Mouse (Mus musculus): ENCODE measurements around the gene 3110009E18Rik. TPM values are rescaled to one million over a fixed set of nuclear protein-coding genes. Genes with fewer than 3 reads are reported as not detected.

Gene 3110009E18Rik
- total RNA-seq, 4 experiments from 2014 or later, result 6.2 to 8.1 (median 7.4) TPM

DNA sequence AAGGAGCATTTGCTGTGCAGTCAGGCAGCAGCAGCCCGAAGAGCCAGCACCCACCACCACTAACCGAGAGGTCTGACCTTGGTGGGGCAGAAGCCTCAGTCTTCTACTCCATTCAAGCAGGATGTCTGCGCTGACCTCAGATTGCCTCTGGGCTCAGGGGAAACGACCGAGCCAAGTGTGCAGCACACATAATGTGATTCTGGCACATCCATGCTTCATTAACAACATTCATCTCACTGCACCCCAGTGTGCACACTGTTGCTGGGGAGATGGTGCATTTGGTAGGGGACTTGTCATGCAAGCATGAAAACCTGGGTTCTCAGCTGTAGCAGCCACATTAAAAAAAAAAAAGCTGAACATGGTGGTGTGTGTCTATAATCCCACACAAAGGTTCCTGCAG is 75.0 kb downstream of the 3110009E18Rik start:
- no peak for DNase-seq (ENCODE audit: low spot score in 2 of 2)

DNA sequence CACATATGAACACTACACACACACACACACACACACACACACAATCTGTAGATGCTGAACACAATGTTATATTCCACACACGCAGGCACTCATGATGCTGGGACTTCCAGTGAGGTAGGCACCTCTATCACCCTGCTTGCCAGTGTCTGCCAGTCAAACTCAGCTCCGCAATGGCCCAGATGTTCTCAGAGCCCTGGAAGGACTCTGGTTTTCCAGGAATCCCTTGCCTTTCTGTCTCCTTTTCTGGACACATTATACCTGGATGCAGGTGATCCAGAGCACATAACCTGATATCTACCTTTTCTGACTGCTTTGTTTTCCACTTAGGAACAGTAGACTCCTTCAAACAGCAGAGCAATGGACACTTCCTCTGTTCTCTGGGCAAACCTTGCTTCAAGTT is 75.7 kb downstream of the 3110009E18Rik start:
- no peak for DNase-seq (ENCODE audit: low spot score in 2 of 2)

DNA sequence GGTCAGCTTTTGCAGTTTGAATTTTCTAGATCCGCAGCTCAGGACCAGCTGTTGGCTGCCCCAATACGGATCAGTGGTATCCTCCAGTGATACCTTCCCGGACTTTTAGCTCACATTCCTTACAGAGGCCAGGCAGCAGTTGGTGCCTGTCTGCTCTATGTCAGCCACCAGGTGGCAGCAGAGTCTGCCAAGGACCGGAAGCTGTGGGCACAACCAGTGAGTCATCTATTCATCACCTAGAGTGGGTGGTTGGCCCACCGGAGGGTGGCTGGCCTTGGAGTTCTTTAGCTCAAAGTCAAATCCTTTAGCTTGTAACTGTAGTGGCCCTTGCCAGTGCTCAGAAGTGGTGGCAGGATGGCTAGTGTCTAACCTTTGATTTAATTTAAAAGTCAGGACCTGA is 76.2 kb downstream of the 3110009E18Rik start:
- peak; percentile 59 to 79 for DNase-seq (ENCODE audit: low spot score in 2 of 2)

DNA sequence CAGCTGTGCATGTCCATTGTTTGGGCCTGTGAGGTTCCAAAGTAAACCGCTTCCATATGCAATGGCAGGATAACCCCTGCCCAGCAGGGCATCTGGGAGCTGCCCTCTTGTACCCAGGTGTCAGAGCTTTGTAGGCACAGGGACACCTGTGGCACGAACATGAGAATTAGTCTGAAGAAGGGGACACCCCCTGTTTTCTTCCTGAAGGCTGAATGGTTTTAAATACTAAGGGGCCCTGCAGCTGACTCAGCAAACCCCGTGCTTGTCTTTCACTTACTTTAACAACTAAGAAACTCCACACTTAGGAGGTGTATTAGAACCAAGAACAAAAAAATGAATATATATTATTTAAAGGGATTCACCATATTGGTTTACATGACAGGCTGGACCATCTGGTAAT is 77.2 kb downstream of the 3110009E18Rik start:
- no peak for DNase-seq (ENCODE audit: low spot score in 2 of 2)

DNA sequence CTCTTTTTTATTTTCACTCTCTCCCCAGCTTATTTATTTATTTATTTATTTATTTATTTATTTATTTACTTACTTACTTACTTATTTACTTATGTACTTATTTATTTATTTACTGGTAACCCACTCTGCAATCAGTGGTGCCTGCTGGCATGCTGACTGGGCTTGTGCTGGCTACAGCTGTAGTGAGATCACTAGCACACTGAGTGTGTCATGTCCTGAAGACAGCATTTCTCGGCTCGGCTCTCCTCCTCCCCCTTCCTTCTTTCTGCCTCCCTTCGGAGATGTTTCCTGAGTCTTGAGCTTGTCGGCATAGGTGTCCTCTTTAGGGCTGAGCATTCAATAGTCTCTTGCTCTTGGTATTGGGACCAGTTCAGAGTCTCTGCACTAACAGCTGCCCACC is 78.0 kb downstream of the 3110009E18Rik start:
- no peak for DNase-seq (ENCODE audit: low spot score in 2 of 2)

DNA sequence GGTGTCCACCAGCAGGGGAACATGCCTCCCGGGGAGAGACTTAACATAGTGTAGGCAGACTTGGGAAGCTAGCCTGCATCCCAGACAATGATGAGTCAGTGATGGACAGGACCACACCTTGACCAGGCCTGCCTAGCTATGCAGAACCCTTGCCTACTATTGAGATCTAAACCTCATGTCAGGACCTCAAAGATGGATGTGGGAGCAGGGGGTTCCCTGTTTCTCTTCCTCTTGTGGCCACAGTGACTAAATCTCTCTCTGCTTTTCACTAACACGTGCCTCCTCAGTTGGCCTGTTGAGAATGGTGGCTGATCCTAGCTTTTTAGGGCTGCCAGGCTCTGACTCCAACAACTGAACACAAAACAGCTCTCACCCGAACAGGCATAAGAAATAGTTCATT is 81.6 kb downstream of the 3110009E18Rik start:
- DNase-seq (ENCODE audit: low spot score in 2 of 2), result no peak

DNA sequence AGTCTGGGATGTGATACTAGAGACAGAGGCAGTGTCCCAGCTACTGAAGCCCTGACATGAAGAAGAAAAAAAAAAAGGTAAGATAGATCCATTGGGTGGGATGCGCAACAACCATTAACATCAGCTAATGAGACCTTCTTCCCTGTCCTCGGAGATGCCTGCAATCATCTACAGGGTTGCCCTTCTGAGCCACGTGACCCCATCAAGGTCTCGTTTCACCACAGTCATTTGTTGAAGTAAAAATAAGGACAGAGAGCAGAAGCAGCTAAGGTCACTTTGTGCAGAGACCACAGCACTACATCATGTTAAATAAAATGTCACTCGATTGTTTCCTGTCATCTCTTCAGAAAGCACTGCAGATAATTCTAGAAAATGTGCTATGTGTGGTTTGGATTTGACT is 82.8 kb downstream of the 3110009E18Rik start:
- no peak for DNase-seq (ENCODE audit: low spot score in 2 of 2)

DNA sequence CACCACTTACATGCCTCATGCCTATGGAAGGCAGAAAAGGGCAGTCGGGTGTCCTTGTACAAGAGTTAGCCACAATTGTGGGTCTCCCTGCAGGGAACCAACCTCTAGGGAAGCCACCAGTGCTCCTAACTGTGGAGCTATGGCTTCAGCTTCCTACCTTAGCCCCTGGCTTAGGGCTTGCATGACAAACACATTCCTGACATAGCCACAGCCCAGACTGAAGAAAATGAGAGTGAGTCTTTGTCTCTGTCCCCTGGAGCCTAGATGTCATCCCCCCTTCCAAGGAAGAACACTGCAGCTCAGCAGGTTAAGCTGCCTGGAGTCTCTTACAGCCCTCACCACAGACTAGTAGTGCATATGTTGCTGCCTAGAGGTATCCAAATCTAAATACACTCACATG is 83.8 kb downstream of the 3110009E18Rik start:
- DNase-seq (ENCODE audit: low spot score in 2 of 2), result no peak

DNA sequence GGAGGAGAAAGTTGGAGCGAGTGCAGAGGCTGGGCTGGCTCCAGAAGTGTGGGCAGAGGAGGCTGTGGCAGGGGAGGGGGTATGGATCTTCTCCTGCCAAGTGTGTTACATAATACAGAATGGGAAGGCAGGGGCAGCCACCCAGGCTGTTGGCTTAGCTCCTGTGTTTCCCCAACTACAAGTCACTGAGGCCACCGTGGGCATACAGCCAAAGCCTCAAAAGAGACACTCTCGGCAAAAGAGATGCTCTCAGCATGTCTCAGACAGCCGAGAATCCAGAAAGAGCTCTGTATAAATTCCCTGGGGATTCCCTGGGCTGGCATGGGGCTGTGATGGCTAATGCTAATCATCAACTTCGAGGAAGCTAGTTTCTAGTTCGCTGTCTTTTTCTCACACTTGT is 86.6 kb downstream of the 3110009E18Rik start:
- peak; percentile 56 to 60 for DNase-seq (ENCODE audit: low spot score in 2 of 2)

DNA sequence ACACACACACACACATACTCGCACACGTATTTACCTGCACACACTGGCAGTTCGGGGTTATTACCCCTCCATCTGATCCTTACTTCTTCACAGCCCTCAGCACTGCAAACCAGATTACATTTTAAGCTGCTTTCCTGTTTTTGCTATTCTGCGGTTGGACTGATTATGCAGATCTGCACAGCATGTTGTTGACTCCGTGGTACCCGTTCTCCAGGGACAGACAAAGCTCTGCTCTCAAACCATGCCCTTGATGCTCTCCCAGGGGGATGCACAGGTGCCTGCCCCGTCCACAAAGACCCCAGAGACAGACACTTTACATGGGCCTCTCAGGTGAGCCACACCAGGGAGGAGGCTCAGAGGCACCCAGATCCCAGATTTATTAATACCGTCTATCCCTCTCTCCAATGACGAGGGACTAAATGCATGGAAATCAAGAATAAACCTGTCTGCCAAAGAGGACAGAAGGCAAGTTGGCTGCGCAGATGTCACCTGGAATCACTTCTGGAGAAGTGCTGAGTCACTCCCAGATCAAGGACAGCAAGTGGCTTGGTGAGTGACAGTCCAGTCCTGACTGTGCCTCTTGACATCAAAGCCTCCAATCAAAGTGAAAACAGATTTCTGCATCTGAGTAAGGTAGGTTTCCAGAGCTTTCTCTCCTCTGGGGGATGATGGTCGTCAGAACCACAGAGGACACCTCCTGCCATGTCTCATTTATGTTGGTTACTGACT is 87.7 kb downstream of the 3110009E18Rik start:
- no peak for DNase-seq (ENCODE audit: low spot score in 2 of 2)

DNA sequence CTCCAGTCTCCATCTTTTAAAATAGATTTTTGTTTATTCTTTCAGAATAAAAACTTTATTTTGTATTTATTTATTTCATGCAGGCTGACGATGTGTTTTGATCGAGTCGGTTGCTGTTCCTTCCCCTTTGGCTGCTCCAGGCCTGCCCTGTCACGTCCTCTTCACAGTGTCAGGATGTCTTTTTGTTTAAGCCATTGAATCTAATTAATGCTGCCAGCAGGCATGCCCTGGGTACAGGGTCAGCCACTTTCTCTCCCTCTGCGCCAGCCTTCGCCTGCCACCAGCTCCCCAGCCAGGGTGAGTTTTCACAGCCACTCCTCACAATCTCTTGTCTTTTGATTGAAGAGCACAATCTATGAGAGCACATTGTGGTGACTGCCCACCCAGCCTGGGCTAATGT is 99.9 kb downstream of the 3110009E18Rik start:
- no peak for DNase-seq (ENCODE audit: low spot score in 2 of 2)

DNA sequence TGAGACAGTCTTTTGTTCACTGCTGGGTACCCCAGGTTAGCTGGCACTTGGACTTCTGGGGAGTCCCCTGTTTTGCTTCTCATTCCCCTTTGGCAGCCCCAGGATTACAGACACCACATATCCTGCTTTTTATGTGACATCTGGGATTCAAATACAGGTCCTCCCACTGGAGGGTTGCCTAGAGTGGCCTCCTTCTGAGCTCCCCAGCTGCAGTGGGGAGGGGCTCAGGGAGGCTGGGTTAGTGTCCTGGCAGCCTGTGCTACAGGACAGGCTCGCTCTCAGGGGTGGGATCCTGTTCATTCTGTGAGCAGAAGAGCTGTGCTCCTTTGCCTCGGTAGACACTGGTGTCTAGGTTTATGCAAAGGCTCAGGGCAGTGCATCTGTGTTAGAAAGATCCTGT is 100.3 kb downstream of the 3110009E18Rik start:
- DNase-seq (ENCODE audit: low spot score in 2 of 2), result no peak

DNA sequence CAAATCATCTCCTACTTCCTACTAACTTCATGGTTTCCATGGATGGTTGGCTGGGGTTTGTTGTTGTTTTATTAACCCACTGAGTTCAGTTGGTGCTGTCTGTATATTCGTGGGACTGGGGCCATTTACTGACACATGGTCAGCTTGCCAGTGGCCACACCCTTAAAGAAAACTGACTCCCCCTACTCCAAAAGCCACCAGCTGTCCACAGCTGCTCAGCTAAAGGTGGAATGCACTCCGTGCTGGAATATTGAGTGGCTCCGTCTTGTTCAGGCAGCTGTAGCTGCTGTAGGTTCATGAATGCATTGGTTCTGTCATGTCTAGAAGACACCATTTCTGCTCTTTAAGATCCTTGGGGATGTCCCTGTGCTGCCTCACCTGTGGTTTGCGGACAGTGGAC is 102.6 kb downstream of the 3110009E18Rik start:
- no peak for DNase-seq (ENCODE audit: low spot score in 2 of 2)

DNA sequence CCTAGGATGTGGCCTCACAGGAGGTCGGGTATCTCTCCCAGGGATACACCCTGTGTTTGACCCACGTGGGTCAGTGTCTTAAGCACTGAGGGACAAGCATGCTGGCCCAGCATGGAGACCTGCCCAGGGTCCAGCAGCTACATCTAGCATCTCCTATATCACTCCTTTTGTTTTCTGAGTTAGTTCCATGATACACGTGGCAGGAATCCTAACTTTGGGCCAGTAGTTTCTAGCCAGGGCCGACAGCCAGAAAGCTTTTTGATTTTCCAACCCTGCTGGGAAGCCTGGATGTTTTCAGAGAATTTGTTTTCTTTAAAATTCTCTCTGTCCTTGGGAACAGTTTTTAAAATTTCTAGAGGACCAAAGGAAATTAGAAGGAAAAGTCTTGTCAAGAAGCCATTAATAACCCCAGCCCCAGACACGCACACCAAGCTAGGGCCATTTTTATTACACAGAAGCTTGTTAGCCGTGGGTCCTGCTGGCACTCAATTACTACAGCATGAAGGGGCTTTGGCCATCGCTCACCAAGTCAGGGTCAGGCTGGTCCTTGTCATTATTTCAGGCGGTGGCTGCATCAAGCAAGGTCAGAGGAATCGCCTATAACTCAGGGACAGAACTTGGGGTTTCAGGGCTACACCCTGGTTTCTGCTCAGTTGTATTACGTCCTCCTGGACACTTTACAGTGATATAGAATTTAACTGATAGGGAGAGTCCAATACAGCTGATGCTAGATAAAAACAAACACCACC is 108.9 kb downstream of the 3110009E18Rik start:
- DNase-seq (ENCODE audit: low spot score in 2 of 2), result no peak

DNA sequence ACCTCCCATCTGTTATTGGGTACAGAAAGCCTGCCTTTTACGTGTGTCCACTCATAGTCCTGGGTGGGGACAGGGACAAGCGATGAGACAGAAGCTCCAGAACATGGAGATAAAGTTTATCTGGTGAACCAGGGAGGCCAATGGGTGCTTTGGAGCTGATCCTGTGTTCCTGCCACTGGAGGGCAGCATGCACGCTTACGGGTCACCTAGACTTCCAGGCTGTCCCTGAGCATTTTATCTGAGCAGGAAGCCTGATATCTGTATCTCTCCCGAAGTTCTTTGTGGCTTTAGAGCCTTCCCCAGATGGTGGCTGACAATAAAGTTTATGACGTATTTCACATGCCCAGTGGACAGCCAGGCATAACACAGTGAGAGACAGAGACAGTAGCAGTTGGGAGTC is 110.3 kb downstream of the 3110009E18Rik start:
- DNase-seq (ENCODE audit: low spot score in 2 of 2), result peak in 1 of 2 experiments; percentile 48

DNA sequence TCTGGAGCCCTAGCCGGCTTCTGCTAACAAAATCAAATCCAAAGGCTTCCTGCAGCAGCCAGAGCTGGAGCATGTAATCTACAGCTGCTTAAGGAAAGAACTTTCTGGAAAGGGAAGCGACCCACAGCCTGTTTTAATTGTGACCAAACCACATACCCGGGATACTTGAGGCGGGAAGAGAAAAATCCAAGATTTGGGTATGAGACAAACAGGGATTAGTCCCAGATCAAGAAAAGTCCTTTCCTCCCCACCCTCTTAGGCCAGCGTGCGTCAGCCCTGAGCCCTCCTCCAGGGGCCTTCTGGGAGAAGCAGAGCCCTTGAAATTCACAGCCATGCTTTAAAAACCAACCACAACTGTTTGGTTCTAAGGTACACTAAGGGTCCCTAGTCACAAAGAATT is 111.2 kb downstream of the 3110009E18Rik start:
- DNase-seq (ENCODE audit: low spot score in 2 of 2), result no peak

DNA sequence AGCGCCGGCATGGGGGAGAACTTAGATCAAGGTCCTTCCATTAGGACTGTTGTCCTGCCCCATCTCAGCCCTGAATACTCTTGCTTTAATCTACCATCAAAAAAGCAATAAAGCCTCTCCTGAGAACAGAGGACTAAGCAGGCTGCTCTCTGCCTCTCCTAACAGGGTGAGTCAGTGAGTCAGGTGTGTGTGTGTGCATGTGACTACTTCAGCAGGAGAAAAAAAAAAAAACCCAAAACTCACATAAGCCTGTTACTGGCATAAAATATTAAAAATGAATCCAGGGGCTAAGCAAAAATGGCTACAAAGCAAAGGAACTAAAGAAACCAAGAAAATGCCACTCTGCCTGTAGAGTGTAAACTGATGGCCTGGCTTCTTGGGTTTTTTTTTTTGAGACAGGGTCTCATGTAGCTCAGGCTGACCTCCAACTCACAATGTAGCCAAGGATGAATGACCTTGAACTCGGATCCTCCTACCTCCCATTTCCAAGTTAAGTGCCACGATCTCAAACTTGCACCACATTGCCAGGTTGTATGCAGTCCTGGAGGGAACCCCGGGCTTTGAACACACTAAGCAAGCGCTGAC is 114.7 kb downstream of the 3110009E18Rik start:
- no peak for DNase-seq (ENCODE audit: low spot score in 2 of 2)

DNA sequence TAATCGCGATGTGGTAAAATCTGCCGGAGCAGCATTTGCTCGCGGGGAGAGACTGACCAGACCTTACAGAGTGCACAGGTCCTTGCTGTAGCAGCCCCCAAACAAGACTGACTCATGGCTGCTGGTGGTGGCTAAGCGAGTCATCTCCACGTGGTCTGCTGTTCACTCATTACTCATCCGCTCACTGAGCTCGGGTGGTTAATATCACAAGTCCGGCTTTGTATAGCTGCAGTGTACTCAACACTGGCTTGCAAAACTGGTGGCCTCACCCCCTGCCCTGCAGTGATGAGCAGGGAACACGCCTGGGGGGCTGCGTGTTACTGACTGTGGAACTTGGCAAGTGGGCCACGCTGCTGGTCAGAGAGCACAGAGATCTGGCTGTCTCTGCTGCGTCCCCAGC is 115.4 kb downstream of the 3110009E18Rik start:
- DNase-seq (ENCODE audit: low spot score in 2 of 2), result no peak

DNA sequence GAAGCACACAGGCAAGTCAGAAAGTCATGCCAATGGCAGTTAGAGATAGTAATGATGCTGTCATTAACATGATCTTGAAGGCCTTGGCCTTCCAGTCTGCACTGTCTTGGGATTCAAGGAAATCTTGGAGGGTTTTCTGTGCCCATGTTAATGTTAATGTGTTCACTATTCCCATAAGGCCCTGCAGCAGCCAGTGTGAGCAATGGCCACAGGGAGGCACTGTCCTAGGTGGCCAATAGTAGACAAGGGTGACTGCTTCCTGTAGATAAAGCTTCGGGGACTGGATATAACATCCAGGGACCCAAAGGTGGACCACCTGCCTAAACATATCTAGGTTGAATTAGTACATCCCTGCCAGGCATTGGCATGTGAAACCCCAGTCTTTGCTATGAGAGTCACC is 116.1 kb downstream of the 3110009E18Rik start:
- DNase-seq (ENCODE audit: low spot score in 2 of 2), result no peak
